Mouse (Mus musculus) kidney, adult 18-20 months (tissue): ENCODE measurements around the gene Cnn3.
A peak's percentile ranks its signal among the peaks of the same experiment; 100 is the strongest.

Source experiments
- DNase-seq: peaks from one replicate; pipeline ENCODE4 v3.0.0; 2021

Cnn3 gene

DNA sequence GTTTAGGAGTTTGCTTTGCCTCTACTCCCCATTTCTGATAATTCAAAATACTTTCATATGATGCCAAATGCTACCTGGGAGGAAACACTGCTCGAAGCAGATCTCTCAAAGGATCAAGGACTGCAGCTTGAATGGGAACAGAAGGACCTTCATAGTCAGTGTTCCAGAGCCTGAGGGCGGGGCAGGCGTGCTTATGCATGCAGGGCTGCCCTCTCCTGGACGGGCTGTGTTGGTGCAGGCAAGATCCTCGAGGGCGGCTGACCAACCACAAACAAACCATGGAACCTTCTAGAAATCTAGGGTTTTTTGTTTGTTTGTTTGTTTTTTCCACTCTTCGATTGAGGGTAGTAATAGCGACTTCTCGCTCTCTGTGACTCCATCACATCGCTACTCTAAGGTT lies 73.9 kb downstream of the Cnn3 start:
- DNase-seq = peak; percentile 80

DNA sequence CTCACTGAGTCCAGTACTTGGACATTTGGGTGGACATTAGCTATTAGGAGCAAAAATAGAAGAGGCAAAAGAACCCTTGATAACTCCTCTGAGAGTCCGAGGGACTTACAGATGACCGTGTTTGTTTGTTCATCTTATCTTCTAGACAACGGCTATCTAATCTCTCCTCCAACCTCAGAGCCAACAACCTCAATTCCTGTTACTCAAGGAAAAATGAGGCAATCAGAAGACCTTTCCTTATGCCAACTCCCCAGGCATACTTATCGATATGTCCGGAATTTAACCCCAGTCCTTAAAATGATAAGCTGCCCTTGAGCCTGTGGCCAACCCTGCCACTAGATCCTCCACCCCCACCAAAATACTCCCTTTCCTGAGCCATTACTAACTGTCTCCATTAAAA lies 74.4 kb downstream of the Cnn3 start:
- DNase-seq = no peak

DNA sequence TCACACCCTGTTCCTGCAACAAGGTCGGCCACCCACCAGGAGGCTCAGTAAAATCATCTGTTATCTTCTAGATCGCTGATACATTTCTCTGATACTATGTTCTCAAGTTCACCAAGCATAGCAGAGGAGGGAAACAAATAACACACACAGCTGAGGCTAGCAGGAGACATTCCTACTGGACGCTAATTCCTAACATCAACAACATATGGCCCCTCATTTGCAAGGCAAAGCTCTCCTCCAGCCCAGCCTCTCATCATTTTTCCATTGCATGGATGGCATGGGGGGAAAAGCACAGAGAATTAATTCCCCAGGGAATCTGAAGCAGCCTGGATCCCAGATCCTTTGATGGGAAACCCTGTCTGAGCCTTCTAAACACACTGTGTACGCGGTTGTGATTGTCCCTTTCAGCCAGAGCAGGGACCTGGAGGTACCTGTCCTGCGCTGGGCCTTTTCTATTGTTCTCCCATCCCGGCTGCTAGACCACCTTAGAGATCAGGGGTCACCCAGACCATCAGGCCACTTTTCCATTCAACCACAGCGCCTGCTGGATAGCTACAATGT lies 78.7 kb downstream of the Cnn3 start:
- no peak for DNase-seq

DNA sequence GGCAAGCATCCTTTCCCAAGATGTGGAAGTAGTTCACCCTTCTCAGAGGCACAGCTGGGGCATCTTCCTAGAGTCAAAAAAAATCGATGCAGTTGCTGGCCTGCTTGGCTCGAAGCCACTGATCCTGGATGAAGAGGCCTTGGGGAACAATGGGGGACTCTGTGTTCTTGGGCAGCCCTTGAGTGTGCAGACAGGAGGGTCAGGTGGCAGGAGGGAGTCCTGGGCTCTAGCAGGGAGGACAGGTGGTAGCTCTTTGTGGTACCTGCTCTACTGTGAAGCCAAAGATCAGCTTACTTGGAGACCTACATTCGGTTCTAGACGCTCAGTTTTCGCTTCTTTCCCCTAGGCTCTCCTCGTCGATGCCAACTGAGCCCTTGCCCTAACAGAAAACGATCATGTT lies 79.9 kb downstream of the Cnn3 start:
- no peak for DNase-seq

DNA sequence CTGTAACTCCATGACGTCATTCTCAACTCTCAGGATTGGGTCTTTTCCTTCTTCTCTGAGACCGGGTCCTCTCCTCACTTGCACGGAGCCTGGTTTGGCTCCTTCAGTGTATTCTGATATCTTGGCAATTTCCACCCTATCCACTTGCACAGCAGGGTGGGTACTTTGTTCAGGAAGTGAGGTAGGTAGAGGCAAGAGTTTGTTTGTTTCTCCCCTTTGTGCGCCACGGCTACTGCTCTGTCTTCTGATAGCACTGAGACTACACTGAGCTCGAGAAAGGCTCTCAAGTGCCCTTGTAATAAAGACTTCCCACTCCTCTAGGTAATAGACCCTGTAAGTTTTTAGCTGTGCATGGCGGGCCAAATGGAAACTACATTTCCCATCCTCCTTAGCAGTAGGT lies 80.5 kb downstream of the Cnn3 start:
- no peak for DNase-seq

DNA sequence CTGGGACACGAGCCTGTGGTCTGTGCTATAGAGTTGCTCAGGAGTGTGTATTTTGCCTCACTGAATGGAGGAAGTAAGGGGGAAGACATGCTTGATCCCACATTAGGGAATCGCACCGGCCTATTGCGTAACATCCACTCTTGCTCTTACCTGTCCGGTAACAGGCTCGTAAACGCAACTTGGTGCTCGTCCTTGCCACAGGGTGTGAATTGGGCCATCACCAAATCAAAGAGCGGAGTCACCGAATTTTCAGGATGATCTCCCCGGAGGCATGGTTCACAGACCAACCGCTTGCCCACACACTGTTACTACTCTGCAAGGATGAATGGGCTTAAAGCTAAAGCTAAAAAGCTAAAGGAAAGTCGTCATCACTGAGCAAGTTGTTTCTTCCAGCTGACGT lies 81.4 kb downstream of the Cnn3 start:
- no peak for DNase-seq
